Mouse (Mus musculus): ENCODE measurements at regions not wholly inside any gene's neighbourhood (a gene's known extent, or its start where the extent isn't known, plus 50 kb on each side); places are given as distances from the start of the nearest gene placed in this dataset.

DNA sequence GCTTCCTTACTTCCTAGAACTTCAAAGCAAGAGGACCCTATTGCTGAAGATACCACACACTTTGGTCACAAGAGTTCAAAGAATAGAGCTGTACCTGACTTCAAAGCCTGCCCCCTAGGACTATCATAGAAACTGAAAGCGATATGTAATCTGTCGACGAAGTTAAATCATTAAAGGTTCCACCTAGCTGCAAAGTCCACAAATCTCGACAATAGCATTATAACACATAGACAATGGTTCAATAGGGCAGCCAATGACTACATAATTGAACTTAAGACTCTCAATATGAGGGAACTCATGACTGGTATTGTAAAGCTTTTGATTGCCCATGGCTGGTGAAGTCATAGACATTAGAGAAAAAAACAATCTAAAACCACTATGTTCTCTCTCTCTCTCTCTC lies 200.8 kb downstream of the Fscb start:
- H3K9ac ChIP-seq: no peak overlapping the region
- ATAC-seq (ENCODE audit: low FRiP score): no peak
- H3K9me3 ChIP-seq (ENCODE audit: control insufficient read depth, low read length): no peaks in the 10 kb centered on the region
- no peaks in the 10 kb centered on the region for H3K36me3 ChIP-seq (replicated peaks; ENCODE audit: control insufficient read depth, insufficient read depth)
- no peaks in the 10 kb centered on the region for H3K27me3 ChIP-seq (ENCODE audit: control insufficient read depth, insufficient read depth, low read length)
- H3K27ac ChIP-seq: no peak overlapping the region
- DNase-seq (ENCODE audit: low spot score): no peak
- H3K4me3 ChIP-seq (replicated peaks; ENCODE audit: low read length): no peak overlapping the region
- 89% methylated on average over 4 of the region's 4 CpGs for WGBS
- H3K4me2 ChIP-seq (replicated peaks): no peak overlapping the region
- H3K4me1 ChIP-seq (replicated peaks; ENCODE audit: control insufficient read depth, insufficient read depth, low read length): no peaks in the 10 kb centered on the region

DNA sequence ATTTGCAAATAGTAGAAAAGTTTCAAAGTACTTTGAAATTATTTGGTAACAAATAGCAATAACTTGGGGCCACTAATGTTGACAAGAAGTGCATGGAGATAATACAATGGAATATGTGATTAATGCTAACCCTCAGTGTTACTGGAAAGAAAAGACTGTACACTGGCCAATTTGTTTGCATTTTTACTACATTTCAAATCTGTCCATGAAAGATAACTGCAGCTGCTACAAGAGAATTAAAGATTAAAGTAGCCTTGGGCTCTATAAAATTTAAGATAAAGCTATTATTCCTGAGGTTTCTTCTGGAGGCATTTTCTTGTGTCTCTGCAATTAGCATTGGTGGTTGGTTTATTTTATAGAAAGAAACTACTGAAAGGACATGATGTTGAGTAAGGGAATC lies 208.4 kb downstream of the Fscb start:
- no peaks in the 10 kb centered on the region for H3K27me3 ChIP-seq (ENCODE audit: control insufficient read depth, insufficient read depth, low read length)
- H3K4me2 ChIP-seq (replicated peaks): no peak overlapping the region
- no peaks in the 10 kb centered on the region for H3K9me3 ChIP-seq (ENCODE audit: control insufficient read depth, low read length)
- ATAC-seq (ENCODE audit: low FRiP score): no peak
- H3K9ac ChIP-seq: no peak overlapping the region
- DNase-seq (ENCODE audit: low spot score): no peak
- no peaks in the 10 kb centered on the region for H3K36me3 ChIP-seq (replicated peaks; ENCODE audit: control insufficient read depth, insufficient read depth)
- no peak overlapping the region for H3K27ac ChIP-seq
- no peaks in the 10 kb centered on the region for H3K4me1 ChIP-seq (replicated peaks; ENCODE audit: control insufficient read depth, insufficient read depth, low read length)
- H3K4me3 ChIP-seq (replicated peaks; ENCODE audit: low read length): no peak overlapping the region

DNA sequence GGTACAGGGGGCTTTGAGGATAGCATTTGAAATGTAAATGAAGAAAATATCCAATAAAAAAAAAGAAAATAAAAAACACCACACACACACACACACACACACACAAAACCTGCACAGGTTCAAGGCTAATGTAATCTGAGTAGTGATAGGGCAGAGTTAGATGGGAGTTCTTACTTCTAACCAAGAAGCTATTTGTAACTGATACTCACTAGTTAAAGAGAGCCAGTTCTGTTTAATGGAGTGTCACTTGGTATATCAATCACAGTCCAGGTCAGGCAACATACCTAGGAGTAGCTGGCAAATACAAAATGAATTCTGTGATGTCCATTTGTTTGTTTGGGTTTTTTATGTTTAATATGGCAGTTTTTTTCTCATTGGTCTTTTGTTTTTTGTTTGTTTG lies 219.5 kb downstream of the Fscb start:
- ATAC-seq (ENCODE audit: low FRiP score): no peak
- Histone ChIP-seq H3K27me3 (ENCODE audit: control insufficient read depth, insufficient read depth, low read length) (no peaks in the 10 kb centered on the region), H3K9me3 (ENCODE audit: control insufficient read depth, low read length) (no peaks in the 10 kb centered on the region), H3K36me3 (replicated peaks; ENCODE audit: control insufficient read depth, insufficient read depth) (no peaks in the 10 kb centered on the region), H3K4me3 (replicated peaks; ENCODE audit: low read length) (no peak overlapping the region), H3K9ac (no peak overlapping the region), H3K27ac (no peak overlapping the region), H3K4me1 (replicated peaks; ENCODE audit: control insufficient read depth, insufficient read depth, low read length) (no peaks in the 10 kb centered on the region), H3K4me2 (replicated peaks) (no peak overlapping the region)
- DNase-seq (ENCODE audit: low spot score): no peak

DNA sequence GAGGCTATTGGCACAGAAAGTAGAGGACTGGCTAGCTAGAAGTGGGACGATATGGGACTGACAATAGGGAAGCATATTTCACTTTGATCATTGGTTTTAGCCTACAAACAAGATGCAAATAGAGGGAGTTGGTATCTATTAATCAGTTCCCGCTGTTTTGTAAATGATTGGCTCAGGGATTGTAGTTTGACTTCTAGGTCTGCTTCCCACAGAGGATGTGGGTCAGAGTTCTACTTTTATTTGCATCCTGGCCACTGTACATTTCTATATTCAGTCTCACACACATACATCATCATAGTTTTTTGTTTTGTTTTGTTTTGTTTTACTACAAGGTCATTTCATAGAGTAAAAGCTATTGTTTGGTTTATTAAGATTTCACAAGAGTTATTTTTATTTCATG lies 224.5 kb downstream of the Fscb start:
- ATAC-seq (ENCODE audit: low FRiP score): no peak
- Histone ChIP-seq H3K4me1 (replicated peaks; ENCODE audit: control insufficient read depth, insufficient read depth, low read length) (no peaks in the 10 kb centered on the region), H3K27me3 (ENCODE audit: control insufficient read depth, insufficient read depth, low read length) (no peaks in the 10 kb centered on the region), H3K36me3 (replicated peaks; ENCODE audit: control insufficient read depth, insufficient read depth) (no peaks in the 10 kb centered on the region), H3K9ac (no peak overlapping the region), H3K4me2 (replicated peaks) (no peak overlapping the region), H3K4me3 (replicated peaks; ENCODE audit: low read length) (no peak overlapping the region), H3K9me3 (ENCODE audit: control insufficient read depth, low read length) (no peaks in the 10 kb centered on the region), H3K27ac (no peak overlapping the region)
- 95% methylated on average over 2 of the region's 2 CpGs for WGBS
- no peak for DNase-seq (ENCODE audit: low spot score)

DNA sequence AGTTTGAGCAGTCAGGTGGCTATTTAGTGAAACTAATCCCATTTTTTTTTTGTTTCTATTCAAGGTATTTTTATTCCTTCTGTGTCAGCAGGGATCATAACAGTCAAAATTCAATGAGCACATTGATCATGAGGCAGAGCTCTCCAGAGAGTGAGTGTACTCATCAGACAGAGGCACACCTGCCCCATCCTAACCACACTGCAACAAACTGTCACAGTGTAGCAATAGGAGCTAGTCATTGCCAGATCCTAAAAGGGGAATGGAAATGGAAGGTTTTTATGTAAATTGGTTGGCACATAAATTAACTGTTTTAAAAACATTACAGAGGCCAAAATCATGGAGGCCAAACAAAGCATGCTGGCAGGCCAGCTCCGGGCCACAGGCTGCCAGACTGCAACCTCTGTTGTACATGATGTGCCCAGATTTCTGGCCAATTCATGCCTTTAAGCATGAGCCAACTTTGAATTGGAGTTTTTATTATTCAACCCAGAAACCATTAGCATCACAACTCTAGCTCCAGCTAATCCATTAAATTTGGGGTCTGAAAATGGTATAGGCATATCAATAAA lies 244.9 kb downstream of the Fscb start:
- no peak for DNase-seq (ENCODE audit: low spot score)
- H3K36me3 ChIP-seq (replicated peaks; ENCODE audit: control insufficient read depth, insufficient read depth): no peaks in the 10 kb centered on the region

DNA sequence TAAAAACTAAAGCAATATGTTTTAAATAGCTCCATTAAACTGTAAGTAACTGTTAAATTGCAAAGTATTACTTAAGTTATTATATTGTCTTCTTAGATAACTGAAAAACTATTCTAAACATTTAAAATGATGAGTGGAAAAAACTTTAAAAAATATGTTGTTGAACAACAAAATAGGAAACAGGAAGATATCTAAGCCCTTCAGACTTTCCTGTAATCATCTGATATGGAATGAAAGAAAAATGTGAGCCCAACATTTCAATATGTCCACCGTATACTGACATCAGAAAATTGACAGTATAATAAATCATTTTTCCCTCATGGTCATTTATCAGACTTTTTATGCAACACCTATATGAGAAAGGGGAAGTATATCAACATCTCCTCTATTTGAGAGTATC lies 258.1 kb downstream of the Fscb start:
- Histone ChIP-seq H3K27me3 (ENCODE audit: control insufficient read depth, insufficient read depth, low read length) (no peaks in the 10 kb centered on the region), H3K4me3 (replicated peaks; ENCODE audit: low read length) (no peak overlapping the region), H3K9ac (no peak overlapping the region), H3K9me3 (ENCODE audit: control insufficient read depth, low read length) (no peaks in the 10 kb centered on the region), H3K4me1 (replicated peaks; ENCODE audit: control insufficient read depth, insufficient read depth, low read length) (no peaks in the 10 kb centered on the region), H3K4me2 (replicated peaks) (no peak overlapping the region), H3K27ac (no peak overlapping the region), H3K36me3 (replicated peaks; ENCODE audit: control insufficient read depth, insufficient read depth) (no peaks in the 10 kb centered on the region)
- DNase-seq (ENCODE audit: low spot score) (no peak), ATAC-seq (ENCODE audit: low FRiP score) (no peak)
- WGBS: 77% methylated on average over 1 of the region's 1 CpGs

More for the DNA sequence above, 244.9 kb downstream of the Fscb start:
- peak; percentile 74; the same call in 1 of the 2 replicates for ATAC-seq (ENCODE audit: low FRiP score)
- Histone ChIP-seq H3K4me1 (replicated peaks; ENCODE audit: control insufficient read depth, insufficient read depth, low read length) (no peaks in the 10 kb centered on the region), H3K9ac (no peak overlapping the region), H3K4me3 (replicated peaks; ENCODE audit: low read length) (no peak overlapping the region), H3K27me3 (ENCODE audit: control insufficient read depth, insufficient read depth, low read length) (no peaks in the 10 kb centered on the region), H3K4me2 (replicated peaks) (no peak overlapping the region), H3K27ac (no peak overlapping the region), H3K9me3 (ENCODE audit: control insufficient read depth, low read length) (no peaks in the 10 kb centered on the region)
- 70% methylated on average over 1 of the region's 1 CpGs for WGBS

DNA sequence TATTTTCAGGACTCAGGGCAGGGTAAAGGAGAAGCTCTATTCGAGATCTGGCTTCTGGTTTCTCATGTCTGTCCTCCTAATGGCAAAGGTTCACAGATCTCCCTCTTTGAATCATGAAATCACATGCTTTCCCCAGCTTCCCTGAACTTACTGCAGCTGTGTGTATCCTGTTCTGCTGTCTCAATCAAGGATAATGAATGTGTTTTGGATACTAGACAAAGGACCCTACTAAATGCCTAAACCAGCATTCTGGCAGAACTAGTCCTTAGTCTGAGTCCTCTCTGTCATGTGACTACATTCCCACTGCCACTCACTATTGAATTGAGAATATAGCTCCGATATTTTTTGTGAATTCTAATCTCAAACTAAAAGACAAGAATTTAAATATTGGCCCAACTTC lies 276.1 kb downstream of the Fscb start:
- H3K4me1 ChIP-seq (replicated peaks; ENCODE audit: control insufficient read depth, insufficient read depth, low read length): no peaks in the 10 kb centered on the region
- ATAC-seq (ENCODE audit: low FRiP score) (no peak), DNase-seq (ENCODE audit: low spot score) (no peak)
- H3K36me3 ChIP-seq (replicated peaks; ENCODE audit: control insufficient read depth, insufficient read depth): no peaks in the 10 kb centered on the region
- H3K9ac ChIP-seq: no peak overlapping the region
- H3K4me3 ChIP-seq (replicated peaks; ENCODE audit: low read length): no peak overlapping the region
- H3K27ac ChIP-seq: no peak overlapping the region
- H3K27me3 ChIP-seq (ENCODE audit: control insufficient read depth, insufficient read depth, low read length): no peaks in the 10 kb centered on the region
- WGBS: 71% methylated on average over 2 of the region's 2 CpGs
- H3K4me2 ChIP-seq (replicated peaks): no peak overlapping the region
- no peaks in the 10 kb centered on the region for H3K9me3 ChIP-seq (ENCODE audit: control insufficient read depth, low read length)

Measured in hindbrain, embryonic 14.5 days (tissue).